9 mouse cellular contexts compared by ENCODE assay signal in genomic region chr2:165043090-165043636, GRCm38 (mm10). TPM values are rescaled to one million over a fixed set of nuclear protein-coding genes. Genes with fewer than 3 reads are reported as not detected.
DNase-seq lines count a peak whose midpoint lies in the region; ATAC-seq and TF ChIP-seq lines count a peak whose summit lies in the region.
"Had no signal": no experiment of that assay in that cellular context is flagged by ENCODE, and none has a peak within 500 bp of the region (broad histone marks: within the 10 kb centered on the region; RNA-seq: fewer than 3 reads in every experiment).

No protein-coding gene starts in this region.

- no peak for ATAC-seq in embryonic facial prominence, embryonic 15.5 days (ENCODE audit: insufficient number of reproducible peaks, low FRiP score, low TSS enrichment, low read depth)
- no peak for ATAC-seq in limb, embryonic 12.5 days (ENCODE audit: insufficient number of reproducible peaks, insufficient read depth, low FRiP score, low TSS enrichment, low read depth)

- H3K4me3 ChIP-seq in left cerebral cortex, adult 2 months, result peak overlapping the region; percentile 26
- no peak overlapping the region for H3K4me3 ChIP-seq in embryonic facial prominence, embryonic 15.5 days (replicated peaks)
- H3K4me3 ChIP-seq in limb, embryonic 12.5 days (replicated peaks), result no peak overlapping the region

- no peak overlapping the region for H3K9ac ChIP-seq in embryonic facial prominence, embryonic 15.5 days
- H3K9ac ChIP-seq in limb, embryonic 12.5 days (replicated peaks), result no peak overlapping the region

- no peak overlapping the region for H3K27ac ChIP-seq in left cerebral cortex, adult 2 months
- H3K27ac ChIP-seq in embryonic facial prominence, embryonic 15.5 days (replicated peaks), result no peak overlapping the region
- no peak overlapping the region for H3K27ac ChIP-seq in limb, embryonic 12.5 days

- no peaks in the 10 kb centered on the region for H3K36me3 ChIP-seq in embryonic facial prominence, embryonic 15.5 days
- no peaks in the 10 kb centered on the region for H3K36me3 ChIP-seq in limb, embryonic 12.5 days

- intact Hi-C loops in left cerebral cortex, adult 2 months (cut with DNase I), result no loop called here
- intact Hi-C loops in left cerebral cortex, postnatal 36 days (cut with DNase I), result no loop called here

- TF ChIP-seq CTCF in left cerebral cortex, adult 2 months (IDR thresholded peaks at IDR 0.05), result no peak; the same call in none of the 2 replicates

- no peak for DNase-seq in left cerebral cortex, adult 2 months (ENCODE audit: extremely low spot score in 1 of 2, low spot score in 2 of 2)
- no peak for DNase-seq in left cerebral cortex, postnatal 36 days (ENCODE audit: low spot score in 2 of 2)
- peak; percentile 75 for DNase-seq in retina, postnatal 1 day
- no peak for DNase-seq in right cerebral cortex, postnatal 4 days
- DNase-seq in cerebellum, adult 9-10 months, result no peak
- DNase-seq in right cerebral cortex, postnatal 25 days, result no peak

- 9% methylated on average over 17 of the region's 17 CpGs for WGBS in embryonic facial prominence, embryonic 15.5 days
- WGBS in limb, embryonic 12.5 days, result 7% methylated on average over 17 of the region's 17 CpGs

- H3K27me3 ChIP-seq in embryonic facial prominence, embryonic 15.5 days, result peaks cover 4% of the 10 kb centered on the region; the same call in 1 of the 2 replicates
- H3K27me3 ChIP-seq in limb, embryonic 12.5 days, result peaks cover 10% of the 10 kb centered on the region; the same call in 1 of the 2 replicates

- H3K4me2 ChIP-seq in embryonic facial prominence, embryonic 15.5 days (replicated peaks), result 0 out of 2 replicates have a peak overlapping the region, but pooled peaks have one; percentile 15
- peak overlapping the region; percentile 18; the same call in 1 of the 2 replicates for H3K4me2 ChIP-seq in limb, embryonic 12.5 days

- no peaks in the 10 kb centered on the region for H3K4me1 ChIP-seq in embryonic facial prominence, embryonic 15.5 days
- H3K4me1 ChIP-seq in limb, embryonic 12.5 days (replicated peaks), result peaks cover 5% of the 10 kb centered on the region; the same call in 1 of the 2 replicates

- H3K9me3 ChIP-seq in embryonic facial prominence, embryonic 15.5 days (replicated peaks), result no peaks in the 10 kb centered on the region
- H3K9me3 ChIP-seq in limb, embryonic 12.5 days, result no peaks in the 10 kb centered on the region

RNA-seq across cellular contexts. Expression of gene Ncoa5, which starts 8.5 kb away (rescaled TPM):
- 10 to 100 TPM; 55.5 to 57.5 TPM for total RNA-seq in left cerebral cortex, adult 2 months (2021)
- 10 to 100 TPM; 41.4 to 66.1 TPM for total RNA-seq in left cerebral cortex, postnatal 36 days (2021)
- polyA plus RNA-seq in embryonic facial prominence, embryonic 15.5 days (2015; fragmentation: Nextera tagmentation; extraction: Ambion mirVana), result 66.8 and 67.0 TPM in 2 replicates
- 117 and 125 TPM in 2 replicates for polyA plus RNA-seq in limb, embryonic 12.5 days (2016; fragmentation: Nextera tagmentation; extraction: Ambion mirVana)

RNA-seq across cellular contexts. Expression of gene Cd40, which starts 12.3 kb away (rescaled TPM):
- total RNA-seq in left cerebral cortex, adult 2 months (2021), result under 1 TPM; 0.42 to 0.61 TPM
- 1 to 10 TPM; 1.0 to 1.6 TPM for total RNA-seq in left cerebral cortex, postnatal 36 days (2021)
- 4.7 and 7.7 TPM in 2 replicates for polyA plus RNA-seq in embryonic facial prominence, embryonic 15.5 days (2015; fragmentation: Nextera tagmentation; extraction: Ambion mirVana)
- polyA plus RNA-seq in limb, embryonic 12.5 days (2016; fragmentation: Nextera tagmentation; extraction: Ambion mirVana), result 5.5 and 7.8 TPM in 2 replicates

RNA-seq across cellular contexts. Expression of gene 1700025C18Rik, which starts 47.4 kb away (rescaled TPM):
- total RNA-seq in left cerebral cortex, adult 2 months (2021), result not detected
- not detected for total RNA-seq in left cerebral cortex, postnatal 36 days (2021)
- polyA plus RNA-seq in embryonic facial prominence, embryonic 15.5 days (2015; fragmentation: Nextera tagmentation; extraction: Ambion mirVana), result not detected in 2 replicates
- not detected in 2 replicates for polyA plus RNA-seq in limb, embryonic 12.5 days (2016; fragmentation: Nextera tagmentation; extraction: Ambion mirVana)
- polyA plus RNA-seq: lung, embryonic 16.5 days had no signal
